Mouse (Mus musculus) erythroblast, adult 5-6 weeks (primary cell): Measurements from ENCODE around the gene Nxn. TPM values are rescaled to one million over a fixed set of nuclear protein-coding genes. Genes with fewer than 3 reads are reported as not detected.

Experiments
- ATAC-seq: replicated peaks from 2 replicates; pipeline ENCODE4 v1.8.0; 2016; ENCODE audit warnings: moderate number of reproducible peaks, mild to moderate bottlenecking, moderate TSS enrichment, inconsistent platforms; ENCODE audit not compliant: poor library complexity, low FRiP score, severe bottlenecking
- total RNA-seq, 2 experiments: library from RNA; stranded (forward) in 1 of 2; stranded (reverse) in 1 of 2; fragments of 150-400 nt in 1 of 2; fragments of 200-764, 138-1000 nt in 1 of 2; gene quantifications; 2 replicates each; pipeline versions ENCODE4 v1.2.3 to v1.2.4; 2015 to 2017; ENCODE audit warnings: low replicate concordance in 2 of 2

Nxn gene
- total RNA-seq, 2 experiments from 2014 or later: 3.7 to 9.0 TPM

DNA sequence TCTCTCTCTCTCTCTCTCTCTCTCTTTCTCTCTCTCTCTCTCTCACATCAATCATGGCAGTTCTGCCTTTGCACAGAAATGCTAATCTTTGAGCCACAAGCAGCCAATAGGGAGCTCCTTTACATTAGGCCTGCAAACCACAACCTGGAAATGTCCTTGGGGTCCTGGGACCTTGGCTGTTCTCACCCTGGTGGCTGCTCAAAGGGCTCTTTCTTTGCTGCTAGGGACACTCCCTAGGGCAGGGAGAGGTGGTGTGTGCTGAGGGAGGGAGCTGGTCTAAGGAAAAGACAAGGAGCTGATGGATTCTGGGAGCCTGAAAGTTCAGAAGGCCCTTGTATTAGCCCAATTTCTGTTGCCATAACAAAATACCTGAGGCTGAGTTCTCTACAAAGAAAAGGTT is 28.4 kb downstream of the Nxn start:
- no peak for ATAC-seq

DNA sequence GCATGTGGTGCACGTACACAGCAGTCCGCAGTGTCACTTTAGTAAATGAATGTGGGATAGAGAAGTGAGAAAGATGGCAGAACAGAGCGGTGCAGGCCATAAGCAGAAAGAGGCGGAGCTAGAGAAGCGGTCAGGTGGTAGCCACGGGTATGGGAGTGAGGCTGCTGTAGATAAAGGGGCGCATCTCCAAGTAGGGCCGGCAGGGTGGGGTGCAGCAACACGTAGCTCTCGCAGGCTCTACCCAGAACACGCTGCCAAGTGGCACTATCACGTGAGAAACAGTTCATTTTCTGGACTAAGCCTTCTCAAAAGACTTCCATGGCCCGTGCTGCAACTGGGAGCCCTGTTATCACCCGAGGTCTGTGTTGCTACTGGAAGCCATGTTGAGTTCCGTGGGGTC is 32.2 kb downstream of the Nxn start:
- ATAC-seq: no peak

DNA sequence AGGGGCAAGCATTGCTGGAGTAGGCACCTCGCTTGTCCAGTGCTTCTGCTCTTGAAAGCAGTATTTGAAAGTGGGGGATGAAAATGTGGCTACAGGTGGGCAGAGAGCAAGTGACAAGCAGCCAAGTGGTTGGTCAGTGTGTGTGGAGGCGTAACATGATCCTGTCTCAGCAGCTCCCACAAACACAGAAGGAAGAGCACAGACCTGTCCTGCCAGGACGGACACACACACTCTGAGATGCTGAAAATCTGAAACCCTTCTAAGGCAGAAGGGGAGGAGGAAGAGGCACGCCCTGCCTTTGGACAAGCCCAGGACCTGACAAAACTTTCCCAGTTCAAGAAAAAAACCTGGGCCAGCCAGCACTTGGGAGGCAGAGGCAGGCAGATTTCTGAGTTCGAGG is 34.9 kb downstream of the Nxn start:
- no peak for ATAC-seq

DNA sequence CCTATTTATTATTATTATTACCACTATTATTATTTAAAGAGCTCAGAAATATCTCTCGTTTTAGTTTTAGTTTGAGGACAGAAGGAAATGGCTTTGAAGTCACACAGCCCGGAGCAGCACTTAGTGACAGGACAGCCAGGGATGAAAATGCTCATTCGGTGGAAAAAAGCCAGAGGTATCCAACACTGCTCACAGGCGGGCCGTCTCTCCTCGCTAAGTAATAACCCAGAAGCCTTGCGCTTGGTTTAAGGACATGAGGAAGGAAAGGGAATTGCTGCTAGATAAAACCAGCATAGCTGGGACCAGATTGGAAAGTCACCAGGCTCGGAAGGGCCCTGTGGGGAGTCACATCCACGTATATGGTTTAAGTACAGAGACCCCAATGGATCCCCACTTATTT is 35.3 kb downstream of the Nxn start:
- ATAC-seq: no peak

DNA sequence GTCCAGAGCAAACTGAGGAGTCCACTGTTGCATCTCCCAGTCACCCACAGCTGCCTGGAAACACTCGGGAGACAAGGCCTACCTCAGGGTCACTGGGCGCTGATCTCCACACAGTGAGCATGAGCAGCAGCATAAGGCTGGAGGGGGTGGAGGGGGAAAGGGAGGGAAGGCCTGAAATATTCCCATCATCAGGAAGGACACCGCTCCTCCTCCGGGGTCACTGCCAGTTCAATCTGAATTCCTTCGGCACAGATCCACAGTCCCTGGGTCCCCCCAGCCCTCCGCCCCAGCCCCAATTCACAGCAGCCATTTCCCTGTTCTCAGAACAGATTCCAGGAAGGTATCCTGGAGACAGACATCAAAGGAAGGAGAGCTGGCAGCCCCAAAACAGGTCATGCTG is 35.8 kb downstream of the Nxn start:
- no peak for ATAC-seq

DNA sequence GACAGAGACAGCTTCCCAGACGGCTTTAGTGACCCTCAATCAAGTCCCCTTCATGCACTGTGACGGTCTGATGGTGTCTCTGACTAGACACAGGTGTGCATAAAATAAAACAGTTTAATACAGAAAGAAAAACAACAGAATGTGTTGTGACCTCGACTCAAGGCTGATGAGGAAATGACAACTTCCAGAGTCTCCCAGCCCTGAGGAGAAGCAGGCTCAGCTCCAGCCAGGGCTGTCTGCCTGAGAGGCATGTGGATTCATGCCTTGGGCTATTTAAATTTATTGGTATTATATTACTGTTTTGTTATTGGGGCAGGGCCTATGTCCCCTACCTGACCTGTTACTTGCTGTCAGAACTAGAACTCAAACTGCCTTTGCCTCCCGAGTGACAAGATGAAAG is 37.5 kb downstream of the Nxn start:
- ATAC-seq: no peak

DNA sequence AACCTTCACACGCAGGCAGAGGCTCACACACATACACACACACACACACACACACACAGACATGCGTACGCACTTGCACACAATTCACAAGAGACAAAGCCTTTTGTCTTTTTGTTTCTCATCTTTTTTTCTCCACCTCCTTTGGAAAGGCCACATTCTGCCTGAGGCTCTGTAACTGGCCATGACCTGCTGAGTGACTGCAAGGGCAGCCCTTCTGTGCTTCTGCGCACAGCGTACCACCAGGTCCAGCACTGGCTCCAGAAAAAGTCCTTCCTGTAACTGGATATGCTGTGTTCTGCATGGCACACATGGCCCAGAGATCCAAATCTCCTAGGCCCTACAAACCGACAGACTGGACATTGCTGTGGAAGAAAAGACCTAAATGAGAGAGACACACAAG is 38.7 kb downstream of the Nxn start:
- ATAC-seq: no peak

DNA sequence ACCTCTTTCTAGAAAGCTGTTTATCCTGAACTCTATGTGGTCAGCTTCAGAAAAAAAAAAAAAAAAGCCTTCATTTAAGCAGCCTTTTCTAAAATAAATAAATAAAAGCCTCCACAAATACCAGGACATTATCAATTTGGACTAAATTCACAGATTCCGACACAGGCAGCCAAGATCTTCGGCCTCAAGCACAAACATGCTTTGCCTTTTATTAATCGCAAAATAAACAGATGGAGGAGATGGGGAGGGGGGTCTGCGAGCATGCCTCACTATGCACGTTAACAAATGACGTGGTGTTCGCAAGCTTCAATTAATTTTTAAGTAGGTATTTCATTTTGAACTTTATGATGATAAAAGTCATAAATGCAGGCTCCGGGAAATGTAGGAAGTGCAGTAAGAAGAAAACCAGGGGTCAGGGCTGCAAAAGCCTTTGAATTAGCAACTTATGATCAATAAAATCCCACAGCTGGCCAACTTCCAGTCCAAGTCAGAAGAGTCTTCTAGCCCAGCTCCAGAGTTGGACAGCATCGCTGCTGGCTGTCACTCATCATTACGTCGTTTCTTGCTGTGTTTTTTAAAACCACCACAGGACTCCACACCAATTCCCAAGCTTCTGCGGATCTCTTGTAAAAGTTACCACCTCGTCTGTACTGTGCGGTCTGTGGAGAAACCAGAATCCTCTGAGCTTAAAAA is 40.2 kb downstream of the Nxn start:
- ATAC-seq: no peak

DNA sequence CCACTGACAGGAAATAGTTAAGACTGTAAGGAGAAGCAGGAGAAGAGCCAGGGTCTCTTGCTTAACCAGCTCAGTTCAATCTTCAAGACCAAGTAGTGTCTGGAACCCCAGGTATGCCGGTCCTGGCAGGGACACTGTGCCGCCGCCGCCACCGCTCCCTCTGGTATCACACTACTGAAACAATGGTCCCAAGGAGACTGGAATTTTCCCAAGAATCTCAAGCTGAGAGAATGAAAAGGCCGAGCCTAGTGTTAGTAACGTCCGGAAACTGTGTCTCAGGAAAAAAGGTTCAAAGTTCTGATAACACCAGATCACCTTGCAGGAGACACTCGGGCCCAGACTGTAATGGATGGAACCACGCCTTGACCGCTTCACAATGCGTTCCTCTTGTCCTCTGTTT is 41.5 kb downstream of the Nxn start:
- no peak for ATAC-seq

DNA sequence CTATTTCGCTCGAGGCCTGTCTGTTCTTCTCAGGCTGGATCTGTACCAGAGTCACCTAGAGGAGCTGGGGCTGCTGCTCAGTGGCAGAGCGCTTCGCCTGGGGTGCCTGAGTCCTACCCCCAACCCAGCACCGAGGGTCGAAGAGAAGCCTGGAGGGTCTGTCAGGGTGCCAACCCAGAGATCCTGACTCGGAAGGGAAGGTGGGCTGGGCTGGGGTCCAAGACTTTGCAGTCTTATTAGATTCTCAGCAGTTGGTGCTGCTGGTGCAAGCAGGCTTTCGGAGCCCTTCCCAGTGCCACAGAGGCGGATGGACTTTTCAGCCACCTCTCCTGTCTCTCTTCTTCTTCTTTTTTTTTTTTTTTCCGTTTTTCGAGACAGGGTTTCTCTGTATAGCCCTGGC is 42.8 kb downstream of the Nxn start:
- no peak for ATAC-seq

DNA sequence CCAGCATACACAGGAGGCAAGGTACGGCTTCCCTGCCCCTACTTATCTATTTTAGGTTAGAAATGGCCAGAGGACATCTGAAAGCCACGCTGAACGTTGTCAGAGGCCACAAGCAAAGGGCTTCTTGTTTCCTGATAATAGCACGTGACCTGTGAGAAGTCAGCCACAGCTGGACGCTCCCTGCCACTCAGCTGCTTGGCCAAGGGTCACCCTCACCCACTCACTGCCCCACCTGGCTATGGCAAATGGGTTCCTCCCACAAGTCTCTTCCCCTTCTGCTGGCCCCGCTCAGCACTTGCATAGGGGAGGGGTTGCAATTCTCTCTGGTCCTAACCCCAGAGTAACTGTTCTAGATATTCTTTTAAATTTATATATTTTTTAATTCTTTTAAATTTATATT is 43.5 kb downstream of the Nxn start:
- no peak for ATAC-seq

DNA sequence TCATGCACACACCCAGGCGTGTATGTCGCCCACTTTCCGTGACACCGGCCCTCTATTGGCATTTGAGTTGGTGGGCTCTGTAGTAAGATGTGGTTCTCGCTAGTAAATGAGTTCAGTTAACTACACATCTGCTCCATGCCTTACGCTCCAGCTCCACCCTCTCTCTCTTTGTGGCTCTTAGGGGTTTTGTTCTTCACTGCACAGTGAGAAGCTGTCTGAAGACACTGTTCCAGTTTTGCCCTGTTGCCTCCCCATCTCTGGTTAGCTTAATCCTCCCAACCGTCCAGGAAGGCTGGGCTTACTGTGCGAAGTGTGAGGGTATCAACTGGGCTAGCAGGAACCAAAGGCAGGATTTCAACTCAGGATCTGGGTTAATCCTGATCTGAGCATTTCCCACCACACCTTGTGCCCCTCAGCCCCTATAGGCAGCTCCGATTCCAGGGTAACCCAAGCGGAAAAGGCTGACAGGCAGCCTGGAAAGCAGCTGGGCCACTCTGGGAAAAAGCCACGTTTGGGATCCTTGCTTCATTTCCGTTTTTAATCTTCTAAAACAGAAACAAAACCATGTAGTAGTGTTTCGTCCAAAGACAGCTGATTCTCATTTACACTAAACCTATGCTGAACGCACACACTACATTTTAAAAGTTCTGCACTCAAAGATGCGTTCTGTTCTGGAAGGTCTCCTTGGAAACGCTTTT is 45.9 kb downstream of the Nxn start:
- no peak for ATAC-seq

DNA sequence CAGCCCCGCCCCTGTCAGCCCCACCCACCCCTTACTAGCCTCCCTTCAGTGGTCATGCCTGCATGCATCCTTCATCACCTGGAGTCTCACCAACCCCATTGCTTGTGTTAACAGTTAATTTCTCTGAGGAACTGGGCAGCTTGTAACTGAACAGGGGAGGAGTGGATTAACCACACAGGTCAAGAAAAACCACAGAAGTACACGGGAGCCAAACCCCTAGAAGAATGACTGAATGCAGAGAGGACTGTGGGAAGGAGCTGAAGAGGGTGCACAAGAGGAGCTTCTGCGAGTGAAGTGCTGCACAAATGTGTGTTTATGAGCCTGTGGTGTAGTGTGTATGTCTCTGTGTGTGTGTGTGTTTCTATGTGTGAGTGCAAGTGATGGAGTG is 47.3 kb downstream of the Nxn start:
- no peak for ATAC-seq

DNA sequence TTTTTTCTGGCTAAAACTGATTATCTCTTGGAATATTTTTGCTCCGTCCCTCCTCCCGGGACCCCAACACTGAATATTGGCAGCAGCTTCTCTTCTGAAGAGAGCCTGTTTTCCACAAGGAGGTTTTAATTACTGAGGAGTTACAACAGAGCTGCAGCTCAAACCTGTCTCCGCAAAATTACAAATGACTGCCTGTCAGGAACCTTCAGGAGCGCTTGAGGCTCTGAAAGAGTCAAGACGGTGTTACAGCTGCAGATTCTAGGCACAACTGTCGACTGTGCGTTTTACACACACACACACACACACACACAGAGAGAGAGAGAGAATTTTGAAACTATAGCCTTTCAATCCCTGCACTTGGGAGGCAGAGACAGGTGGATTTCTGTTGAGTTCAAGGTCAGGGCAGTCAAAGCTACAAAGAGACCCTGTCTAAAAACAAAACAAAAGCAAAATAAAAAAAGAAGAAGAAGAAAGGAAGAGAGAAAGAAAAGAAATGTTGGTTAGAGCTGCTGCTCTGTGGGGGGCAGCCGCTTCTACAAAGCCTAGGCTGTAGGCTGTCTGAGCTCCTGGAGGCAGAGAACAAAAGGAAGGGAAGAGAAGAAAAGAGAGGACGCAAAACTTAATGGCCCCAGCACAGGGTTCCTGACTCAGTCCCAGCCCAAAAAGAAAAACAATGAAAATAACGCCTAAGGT is 47.9 kb downstream of the Nxn start:
- ATAC-seq: no peak

DNA sequence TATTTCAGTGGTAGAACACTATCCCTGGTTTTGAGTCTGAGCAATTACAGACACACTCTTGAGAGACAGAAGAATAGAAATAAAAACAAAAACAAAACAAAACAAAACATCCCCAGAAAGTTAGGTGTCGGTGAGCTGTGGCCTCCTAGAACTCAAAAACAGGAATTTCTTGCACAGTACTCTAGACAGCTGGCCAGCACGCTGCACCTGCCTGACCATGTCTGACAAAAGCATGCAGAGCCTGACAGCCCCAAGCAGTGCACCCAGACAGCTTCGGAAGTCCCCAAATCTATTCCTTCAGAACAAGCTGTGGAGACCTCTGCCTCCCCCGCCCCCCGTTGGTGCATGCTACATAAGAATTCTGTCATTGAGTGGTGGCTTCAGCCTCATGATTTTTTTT is 49.1 kb downstream of the Nxn start:
- no peak for ATAC-seq

DNA sequence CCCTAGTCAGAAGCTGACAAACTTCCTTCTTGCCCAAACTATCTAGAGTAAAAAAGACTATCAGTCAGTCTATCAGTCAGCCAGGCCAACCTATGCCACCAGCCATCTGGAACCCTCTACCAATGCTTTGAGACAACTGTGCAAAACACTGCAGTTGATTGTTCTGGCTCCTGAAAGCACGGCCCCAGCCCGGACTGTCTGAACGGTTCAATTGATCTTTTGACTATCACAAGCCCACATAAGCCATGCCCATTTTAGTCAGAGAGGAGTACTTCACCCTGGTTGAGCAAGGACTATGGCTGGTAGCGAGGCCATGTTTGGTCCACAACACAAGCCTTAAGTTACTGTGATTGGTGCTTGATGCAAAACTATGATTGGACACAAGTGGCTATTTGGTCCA is 51.4 kb downstream of the Nxn start:
- ATAC-seq: no peak

DNA sequence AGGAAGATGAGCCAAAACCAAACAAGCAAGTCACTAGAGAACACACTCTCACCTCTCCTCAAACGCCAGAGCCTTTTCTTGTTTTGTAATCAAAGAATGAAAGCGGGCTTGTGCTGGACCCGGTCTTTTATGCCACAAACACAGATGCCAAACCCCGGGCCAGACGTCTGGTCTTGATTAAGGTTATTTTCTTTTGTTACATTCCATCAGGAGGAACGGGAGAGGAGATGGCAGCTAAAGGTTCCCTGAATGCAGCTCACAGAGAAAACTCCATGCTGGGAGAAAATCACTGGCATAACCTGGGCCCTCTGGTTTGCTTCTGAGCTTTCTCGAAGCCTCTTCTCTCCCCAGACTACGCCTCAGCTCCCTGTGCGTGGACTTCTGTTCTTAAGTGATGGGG is 55.9 kb downstream of the Nxn start:
- no peak for ATAC-seq

DNA sequence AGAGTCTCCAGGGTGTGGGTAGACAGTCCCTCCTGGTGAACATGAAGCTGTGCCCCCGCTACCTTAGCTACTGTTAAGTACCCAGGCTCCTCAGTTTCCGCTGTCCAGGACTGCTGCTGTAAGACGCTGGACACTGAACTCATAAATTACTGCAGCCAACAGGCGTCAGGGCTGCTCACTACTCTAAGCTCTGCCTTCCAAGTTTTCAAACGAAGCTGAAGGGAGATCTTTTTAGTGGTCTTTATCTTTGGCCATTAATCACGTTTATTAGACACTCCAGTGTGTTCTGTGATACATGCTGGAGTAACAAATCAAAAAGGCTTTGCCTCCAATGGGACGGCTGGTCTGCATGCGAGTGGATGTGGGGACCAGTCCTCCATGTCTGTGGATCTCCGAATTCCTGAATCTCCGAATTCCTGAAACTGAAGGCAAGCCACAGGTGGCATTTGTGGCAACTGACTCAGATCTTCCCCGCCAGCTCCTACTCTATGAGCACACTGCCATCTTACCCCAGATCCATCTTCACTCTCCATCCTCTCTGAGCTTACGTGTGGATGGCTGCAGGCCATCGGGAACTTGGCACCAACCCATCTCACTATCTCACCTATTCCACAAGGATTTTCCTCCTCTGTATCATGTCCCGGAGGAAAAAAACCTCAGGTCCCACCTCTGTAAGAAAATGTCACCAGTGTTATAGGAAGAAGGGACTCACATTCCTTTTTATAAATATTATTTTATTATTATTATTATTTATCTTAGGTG is 56.9 kb downstream of the Nxn start:
- ATAC-seq: no peak

DNA sequence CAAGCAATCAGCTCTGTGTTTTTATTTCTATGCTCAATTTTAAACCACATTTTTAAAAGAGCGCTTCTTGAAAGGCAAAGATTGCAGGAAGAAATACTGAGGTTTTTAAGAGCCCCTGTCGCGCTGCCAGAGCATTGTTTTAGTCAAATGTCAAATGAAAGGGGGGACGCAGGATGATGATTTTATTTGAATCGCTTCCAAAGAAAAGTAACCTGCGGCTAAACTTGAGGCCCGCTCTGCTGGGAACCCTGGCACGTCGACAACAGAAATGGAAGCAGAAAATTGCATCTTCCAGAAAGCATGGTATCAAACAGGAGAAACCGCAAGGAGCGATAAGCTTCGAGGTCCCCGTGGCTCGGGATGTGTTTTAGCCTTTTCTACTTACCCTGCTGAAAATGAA is 57.8 kb downstream of the Nxn start:
- ATAC-seq: no peak

DNA sequence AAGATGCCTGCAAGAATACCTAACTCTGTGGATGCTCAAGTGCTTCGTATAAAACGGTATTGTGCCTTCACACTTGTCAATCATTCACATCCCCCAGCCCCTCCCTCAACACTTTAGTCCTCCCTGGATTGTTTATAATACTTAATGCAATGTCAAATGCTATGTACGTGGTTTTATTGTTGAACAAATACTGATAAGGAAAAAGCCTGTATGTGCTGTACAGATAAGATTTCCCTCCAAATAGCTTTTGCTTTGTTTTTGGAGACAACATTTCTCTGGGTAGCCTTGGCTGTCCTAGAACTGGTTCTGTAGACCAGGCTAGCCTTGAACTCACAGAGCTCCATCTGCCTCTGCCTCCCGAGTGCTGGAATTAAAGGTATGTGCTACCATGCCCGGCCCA is 59.1 kb downstream of the Nxn start:
- ATAC-seq: no peak

DNA sequence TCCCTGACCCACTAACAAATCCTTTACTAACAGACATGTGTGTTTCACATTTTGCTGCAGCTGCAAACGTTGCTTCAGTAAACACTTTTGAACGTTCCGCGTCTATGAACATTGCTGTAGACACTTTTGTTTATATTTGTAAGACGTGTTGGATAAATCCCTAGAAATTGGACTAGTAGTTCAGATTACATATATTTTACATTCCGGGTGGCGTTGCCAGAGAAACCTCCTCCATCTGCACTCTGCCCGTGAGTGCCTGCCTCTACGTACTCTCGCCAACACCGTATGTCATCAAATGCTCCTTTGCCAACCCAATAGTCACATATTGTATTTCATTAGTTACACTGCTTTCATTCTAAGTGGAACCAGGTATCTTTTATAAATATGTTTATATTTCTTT is 59.8 kb downstream of the Nxn start:
- no peak for ATAC-seq
